Mouse (Mus musculus) embryonic facial prominence, embryonic 12.5 days (tissue): ENCODE measurements at regions not wholly inside any gene's neighbourhood (a gene's known extent, or its start where the extent isn't known, plus 50 kb on each side); places are given as distances from the start of the nearest gene placed in this dataset.

Experiments used
- ATAC-seq: fragments of 200-750 bp; cut with Nextera tagmentation; 2 replicates; pipeline ENCODE4 v1.8.0; 2017; ENCODE audit not compliant: insufficient number of reproducible peaks, insufficient read depth, low FRiP score, low TSS enrichment
- H3K27ac ChIP-seq: fragments of 300-500 bp; sonication (generic); 2 replicates; pipeline ENCODE4 v1.5.1; 2016; ENCODE audit warnings: mild to moderate bottlenecking
- H3K27me3 ChIP-seq: fragments of 300-500 bp; sonication (generic); 2 replicates; pipeline ENCODE4 v1.6.1; 2016; ENCODE audit warnings: mild to moderate bottlenecking, moderate library complexity
- H3K36me3 ChIP-seq: fragments of 300-500 bp; sonication (generic); 2 replicates; pipeline ENCODE4 v1.6.1; 2016; ENCODE audit warnings: mild to moderate bottlenecking
- H3K4me1 ChIP-seq: fragments of 300-500 bp; sonication (generic); 2 replicates; pipeline ENCODE4 v1.6.1; 2016
- H3K4me2 ChIP-seq: fragments of 300-500 bp; sonication (generic); replicated peaks from 2 replicates; pipeline ENCODE4 v1.6.1; 2016; ENCODE audit warnings: mild to moderate bottlenecking, moderate library complexity
- H3K4me3 ChIP-seq: fragments of 300-500 bp; sonication (generic); 2 replicates; pipeline ENCODE4 v1.5.1; 2016; ENCODE audit warnings: mild to moderate bottlenecking
- H3K9ac ChIP-seq: fragments of 300-500 bp; sonication (generic); 2 replicates; pipeline ENCODE4 v1.6.1; 2016; ENCODE audit warnings: mild to moderate bottlenecking, moderate library complexity
- H3K9me3 ChIP-seq: fragments of 300-500 bp; sonication (generic); 2 replicates; pipeline ENCODE4 v1.6.1; 2016; ENCODE audit warnings: mild to moderate bottlenecking, moderate library complexity
- WGBS: fragments of 180-500 bp; shearing (Covaris S2); methylation state at CpG from one replicate; pipeline ENCODE4 v1.1.7; 2016; 5-methylcytosine and 5-hydroxymethylcytosine counted together

- no peak overlapping the region for H3K4me2 ChIP-seq
- H3K9me3 ChIP-seq: no peaks in the 10 kb centered on the region
- WGBS: 36% methylated on average over 5 of the region's 5 CpGs
- no peaks in the 10 kb centered on the region for H3K36me3 ChIP-seq
- H3K4me3 ChIP-seq: no peak overlapping the region
- no peaks in the 10 kb centered on the region for H3K27me3 ChIP-seq
- no peak overlapping the region for H3K9ac ChIP-seq
- H3K27ac ChIP-seq: no peak overlapping the region
- H3K4me1 ChIP-seq: 0 out of 2 replicates have a peak, but pooled peaks cover 2% of the 10 kb centered on the region
- no peak for ATAC-seq
These were observed 197.5 kb upstream of the Chl1 start for GRCm38 (mm10) chr6:103312935-103313334.

GRCm38 (mm10) chr6:103318081-103318480 lies 192.3 kb upstream of the Chl1 start:
- ATAC-seq: no peak
- Histone ChIP-seq H3K4me2 (no peak overlapping the region), H3K9me3 (no peaks in the 10 kb centered on the region), H3K27ac (no peak overlapping the region), H3K4me3 (no peak overlapping the region), H3K4me1 (0 out of 2 replicates have a peak, but pooled peaks cover 3% of the 10 kb centered on the region), H3K27me3 (no peaks in the 10 kb centered on the region), H3K36me3 (no peaks in the 10 kb centered on the region), H3K9ac (no peak overlapping the region)
- WGBS: 11% methylated on average over 6 of the region's 6 CpGs

GRCm38 (mm10) chr6:103318677-103319359 lies 191.6 kb upstream of the Chl1 start:
- H3K27me3 ChIP-seq: no peaks in the 10 kb centered on the region
- H3K27ac ChIP-seq: no peak overlapping the region
- H3K36me3 ChIP-seq: no peaks in the 10 kb centered on the region
- WGBS: 61% methylated on average over 3 of the region's 3 CpGs
- no peak overlapping the region for H3K4me2 ChIP-seq
- 0 out of 2 replicates have a peak, but pooled peaks cover 3% of the 10 kb centered on the region for H3K4me1 ChIP-seq
- no peak for ATAC-seq
- no peak overlapping the region for H3K9ac ChIP-seq
- H3K4me3 ChIP-seq: no peak overlapping the region
- H3K9me3 ChIP-seq: no peaks in the 10 kb centered on the region

- Histone ChIP-seq H3K27me3 (no peaks in the 10 kb centered on the region), H3K4me2 (no peak overlapping the region), H3K27ac (no peak overlapping the region), H3K9me3 (no peaks in the 10 kb centered on the region), H3K4me1 (0 out of 2 replicates have a peak, but pooled peaks cover 3% of the 10 kb centered on the region), H3K9ac (no peak overlapping the region), H3K4me3 (no peak overlapping the region), H3K36me3 (no peaks in the 10 kb centered on the region)
- WGBS: 70% methylated on average over 2 of the region's 2 CpGs
- ATAC-seq: no peak
These were observed 190.4 kb upstream of the Chl1 start for GRCm38 (mm10) chr6:103319964-103320363.

- Histone ChIP-seq H3K4me1 (0 out of 2 replicates have a peak, but pooled peaks cover 3% of the 10 kb centered on the region), H3K9me3 (no peaks in the 10 kb centered on the region), H3K4me3 (no peak overlapping the region), H3K9ac (no peak overlapping the region), H3K27me3 (no peaks in the 10 kb centered on the region), H3K27ac (no peak overlapping the region), H3K36me3 (no peaks in the 10 kb centered on the region), H3K4me2 (no peak overlapping the region)
- 78% methylated on average over 4 of the region's 4 CpGs for WGBS
- no peak for ATAC-seq
These were observed 189.8 kb upstream of the Chl1 start for GRCm38 (mm10) chr6:103320550-103320949.

GRCm38 (mm10) chr6:103321058-103321457 lies 189.3 kb upstream of the Chl1 start:
- Histone ChIP-seq H3K9me3 (no peaks in the 10 kb centered on the region), H3K4me2 (no peak overlapping the region), H3K36me3 (no peaks in the 10 kb centered on the region), H3K27ac (no peak overlapping the region), H3K4me3 (no peak overlapping the region), H3K4me1 (0 out of 2 replicates have a peak, but pooled peaks cover 3% of the 10 kb centered on the region), H3K9ac (no peak overlapping the region), H3K27me3 (no peaks in the 10 kb centered on the region)
- WGBS: 88% methylated on average over 2 of the region's 2 CpGs
- no peak for ATAC-seq

- Histone ChIP-seq H3K4me1 (0 out of 2 replicates have a peak, but pooled peaks cover 3% of the 10 kb centered on the region), H3K4me2 (no peak overlapping the region), H3K27me3 (no peaks in the 10 kb centered on the region), H3K27ac (no peak overlapping the region), H3K36me3 (no peaks in the 10 kb centered on the region), H3K9me3 (no peaks in the 10 kb centered on the region), H3K4me3 (no peak overlapping the region), H3K9ac (no peak overlapping the region)
- ATAC-seq: no peak
These were observed 187.9 kb upstream of the Chl1 start for GRCm38 (mm10) chr6:103322442-103322841.

- Histone ChIP-seq H3K4me2 (no peak overlapping the region), H3K27ac (no peak overlapping the region), H3K4me3 (no peak overlapping the region), H3K27me3 (no peaks in the 10 kb centered on the region), H3K4me1 (no peaks in the 10 kb centered on the region), H3K9ac (no peak overlapping the region), H3K36me3 (no peaks in the 10 kb centered on the region), H3K9me3 (no peaks in the 10 kb centered on the region)
- ATAC-seq: no peak
These were observed 174.7 kb upstream of the Chl1 start for GRCm38 (mm10) chr6:103335683-103336082.

GRCm38 (mm10) chr6:103339961-103340732 lies 170.2 kb upstream of the Chl1 start:
- no peak for ATAC-seq
- Histone ChIP-seq H3K9ac (no peak overlapping the region), H3K4me1 (no peaks in the 10 kb centered on the region), H3K4me3 (no peak overlapping the region), H3K9me3 (no peaks in the 10 kb centered on the region), H3K36me3 (no peaks in the 10 kb centered on the region), H3K27ac (no peak overlapping the region), H3K4me2 (no peak overlapping the region), H3K27me3 (no peaks in the 10 kb centered on the region)
- WGBS: 69% methylated on average over 7 of the region's 7 CpGs

GRCm38 (mm10) chr6:103343515-103343914 lies 166.9 kb upstream of the Chl1 start:
- ATAC-seq: no peak

GRCm38 (mm10) chr6:103344413-103344812 lies 166.0 kb upstream of the Chl1 start:
- WGBS: 77% methylated on average over 2 of the region's 2 CpGs
- ATAC-seq: no peak
- Histone ChIP-seq H3K4me2 (no peak overlapping the region), H3K27ac (no peak overlapping the region), H3K9ac (no peak overlapping the region), H3K9me3 (no peaks in the 10 kb centered on the region), H3K4me3 (no peak overlapping the region), H3K36me3 (no peaks in the 10 kb centered on the region), H3K27me3 (no peaks in the 10 kb centered on the region), H3K4me1 (no peaks in the 10 kb centered on the region)

More at GRCm38 (mm10) chr6:103343515-103343914, 166.9 kb upstream of the Chl1 start:
- Histone ChIP-seq H3K4me2 (no peak overlapping the region), H3K9ac (no peak overlapping the region), H3K4me3 (no peak overlapping the region), H3K27me3 (no peaks in the 10 kb centered on the region), H3K4me1 (no peaks in the 10 kb centered on the region), H3K27ac (no peak overlapping the region), H3K9me3 (no peaks in the 10 kb centered on the region), H3K36me3 (no peaks in the 10 kb centered on the region)
- 76% methylated on average over 5 of the region's 5 CpGs for WGBS

- no peak for ATAC-seq
- 77% methylated on average over 3 of the region's 3 CpGs for WGBS
These were observed 165.2 kb upstream of the Chl1 start for GRCm38 (mm10) chr6:103345195-103345594.

More at GRCm38 (mm10) chr6:103345195-103345594, 165.2 kb upstream of the Chl1 start:
- no peaks in the 10 kb centered on the region for H3K36me3 ChIP-seq
- no peak overlapping the region for H3K4me3 ChIP-seq
- no peak overlapping the region for H3K27ac ChIP-seq
- no peaks in the 10 kb centered on the region for H3K4me1 ChIP-seq
- no peaks in the 10 kb centered on the region for H3K9me3 ChIP-seq
- no peak overlapping the region for H3K4me2 ChIP-seq
- H3K9ac ChIP-seq: no peak overlapping the region
- H3K27me3 ChIP-seq: no peaks in the 10 kb centered on the region
